Mouse (Mus musculus): ENCODE data around the gene Cinp.

DNA sequence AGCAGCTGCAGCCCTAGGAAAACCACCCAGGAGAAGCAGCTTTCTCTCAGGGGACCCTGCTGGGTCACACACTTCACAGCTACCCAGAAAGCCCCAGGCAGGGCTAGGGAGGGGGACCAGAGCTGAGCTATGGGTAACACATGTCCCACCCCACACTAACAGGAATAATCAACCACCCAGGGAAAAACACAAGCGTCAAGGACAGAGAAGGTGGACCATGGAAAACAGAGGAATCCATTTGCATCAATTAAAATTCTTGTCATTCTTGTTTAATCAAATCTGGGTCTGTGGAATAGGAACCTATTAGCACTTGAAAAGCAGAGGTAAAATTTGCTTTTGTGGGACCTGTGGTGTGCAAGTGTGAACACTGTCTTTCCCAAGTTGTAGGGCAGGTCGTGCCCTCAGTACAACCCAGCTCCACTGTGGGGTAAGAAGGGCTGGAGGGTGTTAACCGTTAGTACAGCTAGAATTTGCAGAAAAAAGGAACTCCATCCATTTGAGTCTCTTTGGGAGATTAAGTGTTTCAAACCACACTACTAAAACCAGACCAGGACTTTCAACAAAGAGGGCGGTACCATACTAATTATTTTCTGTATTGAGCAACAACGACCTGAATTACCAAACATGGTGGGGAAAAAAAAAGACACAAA, 51.6 kb downstream of the Cinp start:
- TF ChIP-seq POLR2A (IDR thresholded peaks at IDR 0.05; ENCODE audit: control insufficient read depth, extremely low read depth, insufficient read depth, low read length, poor library complexity) (no peak), CTCF (IDR thresholded peaks at IDR 0.05; ENCODE audit: borderline replicate concordance, control insufficient read depth, extremely low read depth, insufficient read depth, low read length, poor library complexity) (no peak)

Measured in thymus, adult 2 months (tissue).